Mouse (Mus musculus): Measurements from ENCODE around the gene Nsd1. TPM values are rescaled to one million over a fixed set of nuclear protein-coding genes. Genes with fewer than 3 reads are reported as not detected.
A peak's percentile ranks its signal among the peaks of the same experiment; 100 is the strongest.

Gene Nsd1
- total RNA-seq, 1 experiment from 2014 or later: 232 TPM

DNA sequence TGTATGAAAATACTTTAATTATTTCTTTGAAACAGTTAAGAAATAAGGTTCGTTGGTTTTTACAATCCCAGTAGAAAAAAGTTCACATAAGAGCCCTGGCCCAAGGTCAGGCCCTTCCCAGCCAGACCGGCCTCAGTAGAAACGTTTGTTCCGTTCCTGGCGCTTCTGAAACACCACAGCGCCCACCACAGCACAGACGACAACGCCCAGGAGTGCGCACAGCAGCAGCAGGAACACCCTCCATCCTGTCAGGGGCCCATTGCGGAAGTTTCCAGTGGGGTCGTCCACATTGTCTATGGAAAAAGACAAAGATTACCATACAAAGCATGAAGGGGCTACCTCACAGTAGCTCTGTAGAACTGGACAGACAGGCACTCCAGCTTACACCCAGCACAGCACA is 137.2 kb downstream of the Nsd1 start:
- no peak for ATAC-seq (ENCODE audit: extremely low read depth, insufficient number of reproducible peaks, low FRiP score, poor library complexity, severe bottlenecking)

DNA sequence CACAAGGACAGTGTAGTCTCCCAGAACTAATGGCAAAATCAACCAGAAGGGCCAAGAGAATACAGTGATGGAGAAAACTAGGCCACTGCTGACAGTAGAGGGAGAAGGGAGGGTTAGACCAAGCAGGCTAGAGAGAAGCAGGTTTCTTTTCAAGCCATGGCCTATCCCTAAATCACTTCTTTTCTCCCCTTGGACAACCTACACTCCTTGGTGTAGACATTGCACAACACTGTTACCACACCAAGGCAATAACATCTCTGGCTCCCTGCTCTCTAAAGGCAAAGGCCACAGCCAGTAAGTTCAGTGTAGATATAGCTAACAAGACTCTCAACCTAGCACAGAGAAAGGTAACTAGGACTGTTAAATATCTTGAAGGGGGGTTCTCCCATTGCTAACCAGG is 151.6 kb downstream of the Nsd1 start:
- no peak for ATAC-seq (ENCODE audit: extremely low read depth, insufficient number of reproducible peaks, low FRiP score, poor library complexity, severe bottlenecking)

DNA sequence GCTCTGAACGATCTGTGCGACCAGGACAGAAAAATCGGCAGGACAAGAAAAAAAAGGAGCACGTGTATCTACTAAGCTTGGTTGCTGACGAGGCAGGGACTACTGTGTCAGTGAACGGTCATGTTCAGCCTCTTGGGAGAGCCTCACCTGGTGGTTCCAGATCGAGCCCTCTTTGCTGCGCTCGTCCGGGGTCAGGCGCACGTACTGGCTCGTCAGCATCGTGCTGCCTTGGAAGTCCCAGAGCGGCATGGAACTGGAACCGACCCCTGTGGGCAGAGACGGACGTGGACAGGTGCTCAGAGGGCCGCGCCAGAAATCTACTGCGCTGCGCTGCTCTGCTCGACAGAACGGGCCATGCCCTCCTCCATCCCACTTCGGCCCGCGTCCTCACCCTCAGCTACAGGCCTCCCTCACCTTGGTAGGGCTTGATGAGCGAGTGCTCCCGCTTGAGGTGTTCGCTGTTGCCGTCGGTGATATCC is 152.4 kb downstream of the Nsd1 start:
- no peak for ATAC-seq (ENCODE audit: extremely low read depth, insufficient number of reproducible peaks, low FRiP score, poor library complexity, severe bottlenecking)

DNA sequence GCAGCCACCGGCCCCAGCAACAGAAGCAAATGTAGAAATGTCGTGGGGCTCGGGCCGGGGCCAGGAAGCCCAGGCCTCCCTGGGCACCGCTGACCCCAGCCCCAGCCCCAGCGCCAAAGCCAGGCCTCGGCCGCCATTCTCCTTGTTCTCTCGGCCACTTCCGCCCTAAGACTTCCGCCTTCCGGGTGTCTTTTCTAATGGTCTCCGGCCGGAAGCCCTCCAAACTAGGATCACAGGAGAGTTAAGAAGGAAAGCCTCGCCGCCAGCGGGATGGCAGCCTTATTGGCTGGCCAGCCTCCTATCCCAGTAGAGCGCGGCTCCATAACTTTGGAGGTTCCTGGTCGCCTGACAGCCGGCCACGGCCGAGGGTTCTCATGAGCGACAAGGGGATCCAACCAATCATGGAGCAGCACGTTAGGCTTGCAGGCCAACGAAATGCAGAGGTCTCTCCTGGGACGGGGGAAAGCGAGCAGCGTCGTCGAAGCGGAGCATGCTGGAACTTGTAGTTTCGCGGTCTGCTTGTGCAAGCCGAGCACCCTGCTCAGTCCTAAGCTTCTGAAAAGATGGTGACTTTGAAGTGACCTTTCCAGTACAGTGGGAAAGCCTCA is 153.0 kb downstream of the Nsd1 start, which contains the start of gene Lman2:
Lman2 (minus strand) TSS at position 331 of the 608 bp plus-strand sequence.
- ATAC-seq (ENCODE audit: extremely low read depth, insufficient number of reproducible peaks, low FRiP score, poor library complexity, severe bottlenecking): peak; percentile 99

Other genes starting within 250 kb of the Nsd1 start
- 112 and 129 TPM in 2 replicates for gene Hk3, start 188.4 kb upstream of the Nsd1 start, total RNA-seq (2017)
- 88.2 and 112 TPM in 2 replicates for gene Uimc1, start 109.5 kb upstream of the Nsd1 start, total RNA-seq (2017)
- gene Zfp346, start 104.5 kb upstream of the Nsd1 start, total RNA-seq (2017): 19.3 and 22.6 TPM in 2 replicates
- gene Gm17617, start 76.2 kb upstream of the Nsd1 start, total RNA-seq (2017): not detected in 2 replicates
- not detected in 2 replicates for gene Fgfr4, start 57.1 kb upstream of the Nsd1 start, total RNA-seq (2017)
- gene Prelid1, start 110.7 kb downstream of the Nsd1 start, total RNA-seq (2017): 95.5 and 96.0 TPM in 2 replicates
- 60.8 and 61.9 TPM in 2 replicates for gene Rab24, start 112.2 kb downstream of the Nsd1 start, total RNA-seq (2017)
- gene Mxd3, start 120.0 kb downstream of the Nsd1 start, total RNA-seq (2017): 0.61 and 1.7 TPM in 2 replicates
- 75.9 and 87.7 TPM in 2 replicates for gene Lman2, start 153.0 kb downstream of the Nsd1 start, total RNA-seq (2017)
- 85.4 and 90.5 TPM in 2 replicates for gene Rgs14, start 159.9 kb downstream of the Nsd1 start, total RNA-seq (2017)
- gene Slc34a1, start 188.4 kb downstream of the Nsd1 start, total RNA-seq (2017): 0.25 and 0.35 TPM in 2 replicates
- gene Pfn3, start 205.4 kb downstream of the Nsd1 start, total RNA-seq (2017): not detected in 2 replicates
- gene F12, start 217.0 kb downstream of the Nsd1 start, total RNA-seq (2017): 2.6 and 2.8 TPM in 2 replicates
- 362 and 371 TPM in 2 replicates for gene Grk6, start 235.3 kb downstream of the Nsd1 start, total RNA-seq (2017)

Measured in neutrophil, adult 5-6 weeks (primary cell).